Mouse (Mus musculus) heart, embryonic 16.5 days (tissue): ENCODE data around the gene BC028528. TPM values are rescaled to one million over a fixed set of nuclear protein-coding genes. Genes with fewer than 3 reads are reported as not detected.
"Not testable (repeated sequence)": the region's sequence is repeated elsewhere in the genome, so short reads cannot be mapped to it uniquely, and the experiment has no call there.

Experiments
- ATAC-seq: fragments of 200-750 bp; cut with Nextera tagmentation; replicated peaks from 2 replicates; pipeline ENCODE4 v1.8.0; 2017; ENCODE audit warnings: moderate number of reproducible peaks; ENCODE audit not compliant: insufficient read depth, low FRiP score; ENCODE audit errors: extremely low read depth
- H3K27ac ChIP-seq: fragments of 300-500 bp; sonication (generic); 2 replicates; pipeline ENCODE4 v1.5.1; 2014; ENCODE audit warnings: mild to moderate bottlenecking, low read length, control low read depth, moderate library complexity
- H3K27me3 ChIP-seq: fragments of 300-500 bp; sonication (generic); 2 replicates; pipeline ENCODE4 v1.6.1; 2014; ENCODE audit warnings: low read length, mixed read lengths; ENCODE audit not compliant: control insufficient read depth, insufficient read depth
- H3K36me3 ChIP-seq: fragments of 300-500 bp; sonication (generic); 2 replicates; pipeline ENCODE4 v1.6.1; 2014; ENCODE audit not compliant: control insufficient read depth, insufficient read depth
- H3K4me1 ChIP-seq: fragments of 300-500 bp; sonication (generic); 2 replicates; pipeline ENCODE4 v1.6.1; 2014; ENCODE audit warnings: low read length, mixed read lengths; ENCODE audit not compliant: control insufficient read depth, insufficient read depth
- H3K4me2 ChIP-seq: fragments of 300-500 bp; sonication (generic); 2 replicates; pipeline ENCODE4 v1.6.1; 2014; ENCODE audit warnings: low read depth, mild to moderate bottlenecking, control low read depth, low read length
- H3K4me3 ChIP-seq: fragments of 300-500 bp; sonication (generic); 2 replicates; pipeline ENCODE4 v1.5.1; 2014; ENCODE audit warnings: mild to moderate bottlenecking, control low read depth, low read length
- H3K9ac ChIP-seq: fragments of 300-500 bp; sonication (generic); 2 replicates; pipeline ENCODE4 v1.6.1; 2014; ENCODE audit warnings: low read length, control low read depth
- H3K9me3 ChIP-seq: fragments of 300-500 bp; sonication (generic); replicated peaks from 2 replicates; pipeline ENCODE4 v1.6.1; 2016; ENCODE audit warnings: low read length; ENCODE audit not compliant: control insufficient read depth
- WGBS: fragments of 180-500 bp; shearing (Covaris S2); extraction: QIAGEN DNeasy Blood & Tissue Kit; methylation state at CpG from one replicate; pipeline ENCODE4 v1.1.7; 2014; 5-methylcytosine and 5-hydroxymethylcytosine counted together
- polyA plus RNA-seq: library from polyadenylated mRNA; unstranded; fragments of >200 nt; fragmentation: Nextera tagmentation; extraction: Ambion mirVana; gene quantifications from 2 replicates; pipeline ENCODE4 v1.2.1, GENCODE M21; 2015

BC028528 gene
- polyA plus RNA-seq, 1 experiment from 2014 or later = 41.5 TPM

DNA sequence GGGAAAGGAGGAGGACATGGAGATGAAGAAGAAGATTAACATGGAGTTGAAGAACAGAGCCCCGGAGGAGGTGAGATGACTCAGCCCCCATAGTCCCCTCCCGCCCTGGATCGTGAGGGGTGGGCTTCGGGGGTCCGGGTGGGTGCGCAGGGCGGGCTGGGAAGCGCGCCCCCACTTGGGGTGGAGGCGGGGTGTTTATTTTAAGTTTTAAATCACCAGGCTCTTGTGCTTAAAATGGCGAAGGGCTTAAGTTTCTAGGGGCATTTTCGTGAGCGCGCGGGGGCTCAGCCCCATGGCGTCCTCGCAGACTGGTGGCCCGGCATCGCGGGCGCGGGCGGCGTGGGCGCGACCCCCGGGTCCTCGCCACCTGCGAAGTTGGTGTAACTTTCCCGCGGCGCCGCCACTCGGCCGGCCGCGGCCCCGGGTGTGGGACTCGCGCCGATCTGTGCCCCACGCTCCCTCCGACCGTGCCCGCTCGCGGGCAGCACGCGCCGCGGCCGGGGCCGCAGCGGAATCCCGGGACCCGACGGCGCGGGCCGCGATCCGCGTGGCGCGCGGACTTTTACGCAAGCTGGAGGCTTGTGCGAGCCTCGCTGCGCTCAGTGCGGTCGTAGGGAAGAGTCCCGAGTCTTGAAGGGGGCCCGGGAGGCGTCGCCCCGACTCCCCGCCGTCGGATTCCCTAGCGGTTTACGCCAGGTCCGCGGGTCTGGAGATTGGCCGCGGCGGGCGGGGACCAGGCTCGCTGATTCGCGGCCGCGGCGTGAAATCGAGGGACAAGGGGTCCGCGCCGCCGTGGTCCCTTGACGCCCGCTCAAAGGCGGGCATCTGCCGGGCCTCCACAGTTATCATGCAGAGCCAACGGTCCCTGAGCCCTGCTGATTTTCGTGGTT, 38.0 kb upstream of the BC028528 start:
- no peaks in the 10 kb centered on the region for H3K9me3 ChIP-seq
- WGBS = under 1% methylated on average over 103 of the region's 105 CpGs
- peaks cover 10% of the 10 kb centered on the region for H3K36me3 ChIP-seq
- no peaks in the 10 kb centered on the region for H3K27me3 ChIP-seq
- H3K4me3 ChIP-seq = peak overlapping the region; percentile 93
- peaks cover 13% of the 10 kb centered on the region for H3K4me1 ChIP-seq
- H3K9ac ChIP-seq = peak overlapping the region; percentile 98
- peak overlapping the region; percentile 76 for H3K4me2 ChIP-seq
- ATAC-seq = no peak
- peak overlapping the region; percentile 90 for H3K27ac ChIP-seq

DNA sequence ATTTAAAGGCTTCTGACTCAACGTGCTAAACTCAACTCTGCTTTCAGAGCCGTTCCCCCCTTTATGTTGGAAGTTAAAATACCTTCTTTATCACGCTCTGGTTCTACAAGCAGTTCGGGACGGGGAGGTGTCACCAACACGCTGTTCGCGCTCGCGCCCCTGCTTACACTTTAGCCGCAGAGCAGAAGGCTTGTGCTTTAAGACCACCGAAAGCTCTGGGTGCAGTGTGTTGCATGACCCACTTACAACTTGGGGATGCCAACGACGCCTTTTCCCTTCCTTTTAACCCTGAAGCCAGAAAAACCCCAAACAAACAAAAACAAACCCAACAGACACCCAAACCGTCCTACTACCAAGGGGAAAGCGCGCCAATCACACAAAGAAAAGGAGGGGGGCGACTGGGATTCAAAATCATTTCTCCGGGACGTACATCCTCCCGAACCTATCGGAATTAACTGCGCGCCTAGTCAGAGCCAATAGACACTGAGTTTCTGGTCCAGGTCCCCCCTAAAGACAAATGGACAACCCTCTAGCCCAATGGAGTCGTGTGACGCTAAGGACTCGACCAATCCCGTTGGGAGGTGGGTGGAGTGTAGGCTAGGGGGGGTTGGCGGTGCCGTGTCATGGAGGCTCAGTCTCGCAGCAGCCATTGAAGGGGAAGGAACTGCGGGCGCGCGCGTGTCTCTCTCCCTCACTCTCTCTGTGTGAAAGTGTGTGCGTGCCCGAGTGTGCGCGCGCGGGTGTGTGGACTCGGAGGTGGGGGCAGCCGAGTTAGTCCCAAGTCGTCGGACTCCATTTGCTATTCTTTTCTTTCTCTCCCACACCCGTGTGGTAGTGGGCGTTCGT, 37.1 kb upstream of the BC028528 start, which contains the start of gene Anp32e:
Gene Anp32e (plus strand): TSS at position 589 of the 846 bp plus-strand sequence.
- Histone ChIP-seq H3K36me3 (peaks cover 1% of the 10 kb centered on the region; the same call in 1 of the 2 replicates), H3K4me2 (peak within 1 kb of the TSS; percentile 76), H3K4me1 (peaks cover 13% of the 10 kb centered on the region), H3K27ac (peak within 1 kb of the TSS; percentile 90), H3K9ac (peak within 1 kb of the TSS; percentile 98), H3K9me3 (no peaks in the 10 kb centered on the region), H3K4me3 (peak within 1 kb of the TSS; percentile 93), H3K27me3 (no peaks in the 10 kb centered on the region)
- peak; percentile 99 for ATAC-seq
- WGBS = under 1% methylated on average over 49 of the region's 49 CpGs

DNA sequence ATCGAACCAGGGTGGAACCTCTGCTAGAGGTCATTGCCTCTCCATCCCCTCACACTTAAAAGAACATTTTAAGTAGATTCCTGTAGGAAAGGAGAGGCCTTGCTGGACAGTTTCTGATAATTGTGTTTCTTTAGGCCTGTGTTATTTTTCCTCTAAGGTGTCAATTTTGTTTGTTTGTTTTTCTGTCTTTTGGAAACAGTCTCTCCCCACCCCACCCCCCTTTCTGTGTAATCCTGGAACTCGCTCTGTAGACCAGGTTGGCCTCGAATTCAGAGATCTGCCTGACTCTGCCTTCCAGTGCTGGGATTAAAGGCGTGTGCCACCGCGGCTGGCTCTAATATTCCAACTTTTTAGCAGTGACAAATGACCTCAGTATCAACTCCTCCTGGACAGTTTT, 36.5 kb upstream of the BC028528 start:
- H3K4me3 ChIP-seq = peak overlapping the region; percentile 93
- peak overlapping the region; percentile 59 for H3K4me2 ChIP-seq
- 38% methylated on average over 6 of the region's 6 CpGs for WGBS
- H3K36me3 ChIP-seq = no peaks in the 10 kb centered on the region
- peak overlapping the region; percentile 71 for H3K27ac ChIP-seq
- H3K9me3 ChIP-seq = no peaks in the 10 kb centered on the region
- peak overlapping the region; percentile 40 for H3K9ac ChIP-seq
- ATAC-seq = no peak
- no peaks in the 10 kb centered on the region for H3K27me3 ChIP-seq
- peaks cover 13% of the 10 kb centered on the region for H3K4me1 ChIP-seq

DNA sequence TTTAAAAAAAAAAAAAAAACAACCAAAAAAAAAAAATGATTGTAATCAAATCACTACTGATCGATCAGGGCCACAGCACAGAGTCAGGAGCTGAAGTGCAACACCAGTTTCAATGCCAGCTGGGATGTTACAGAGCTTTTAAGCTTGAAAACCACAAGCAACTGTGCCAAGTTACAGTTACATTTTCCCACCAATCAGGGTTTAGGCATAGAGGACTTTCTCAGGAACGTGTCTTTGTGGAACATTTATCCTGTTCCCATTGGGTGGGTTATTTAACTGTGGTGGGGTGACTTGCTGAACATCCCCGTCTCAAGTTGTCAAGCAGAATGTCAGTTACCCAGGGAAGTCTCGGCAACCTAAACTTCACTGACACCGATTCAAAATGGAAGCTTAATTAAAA, 33.3 kb upstream of the BC028528 start:
- H3K4me1 ChIP-seq = no peaks in the 10 kb centered on the region
- no peaks in the 10 kb centered on the region for H3K36me3 ChIP-seq
- no peaks in the 10 kb centered on the region for H3K27me3 ChIP-seq
- H3K9ac ChIP-seq = no peak overlapping the region
- no peak for ATAC-seq
- no peak overlapping the region for H3K4me3 ChIP-seq
- no peak overlapping the region for H3K4me2 ChIP-seq
- H3K9me3 ChIP-seq = no peaks in the 10 kb centered on the region
- no peak overlapping the region; the same call in 1 of the 2 replicates for H3K27ac ChIP-seq
- 75% methylated on average over 5 of the region's 5 CpGs for WGBS

DNA sequence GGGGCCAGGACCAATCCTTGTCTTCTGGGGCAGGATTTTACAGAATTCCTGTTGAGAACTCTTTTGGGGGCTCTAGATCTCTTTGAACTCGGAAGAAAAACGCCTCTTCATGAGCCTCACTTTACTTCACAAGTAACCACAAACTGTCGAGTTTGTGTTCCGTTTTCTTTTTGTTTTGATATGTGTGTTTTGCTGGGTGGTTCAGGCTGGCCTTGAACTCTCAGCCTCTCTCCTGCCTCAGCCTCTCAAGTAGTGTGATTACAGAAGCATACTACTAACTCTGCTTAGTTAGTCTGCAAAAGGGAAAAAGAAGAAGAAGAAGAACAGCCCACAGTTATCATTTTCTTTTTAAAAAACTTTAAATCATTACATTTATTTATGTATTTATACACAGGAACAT, 32.4 kb upstream of the BC028528 start:
- no peaks in the 10 kb centered on the region for H3K36me3 ChIP-seq
- no peak for ATAC-seq
- no peaks in the 10 kb centered on the region for H3K9me3 ChIP-seq
- no peaks in the 10 kb centered on the region for H3K4me1 ChIP-seq
- no peak overlapping the region for H3K4me3 ChIP-seq
- no peaks in the 10 kb centered on the region for H3K27me3 ChIP-seq
- H3K9ac ChIP-seq = no peak overlapping the region
- 54% methylated on average over 4 of the region's 4 CpGs for WGBS
- no peak overlapping the region for H3K4me2 ChIP-seq
- peak overlapping the region; percentile 14; the same call in 1 of the 2 replicates for H3K27ac ChIP-seq

DNA sequence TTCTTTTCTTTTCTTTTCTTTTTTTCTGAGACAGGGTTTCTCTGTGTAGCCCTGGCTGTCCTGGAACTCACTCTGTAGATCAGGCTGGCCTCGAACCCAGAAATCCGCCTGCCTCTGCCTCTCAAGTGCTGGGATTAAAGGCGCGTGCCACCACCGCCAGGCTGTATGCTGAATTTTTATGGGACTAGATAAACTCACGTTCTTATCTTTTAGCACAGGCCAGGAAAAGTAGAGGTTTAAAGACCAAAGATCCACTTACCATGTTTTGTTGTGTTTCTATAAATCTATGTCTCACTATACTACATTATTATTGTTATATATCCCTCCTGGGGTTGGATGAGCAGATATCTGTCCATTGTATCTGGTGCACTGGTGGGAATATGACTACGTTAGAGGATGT, 31.6 kb upstream of the BC028528 start:
- H3K4me3 ChIP-seq, H3K27me3 ChIP-seq, ATAC-seq, H3K9me3 ChIP-seq, H3K36me3 ChIP-seq, H3K4me1 ChIP-seq, H3K4me2 ChIP-seq, H3K9ac ChIP-seq: not testable (repeated sequence)
- peak overlapping the region; percentile 14; the same call in 1 of the 2 replicates for H3K27ac ChIP-seq
- 86% methylated on average over 7 of the region's 7 CpGs for WGBS

DNA sequence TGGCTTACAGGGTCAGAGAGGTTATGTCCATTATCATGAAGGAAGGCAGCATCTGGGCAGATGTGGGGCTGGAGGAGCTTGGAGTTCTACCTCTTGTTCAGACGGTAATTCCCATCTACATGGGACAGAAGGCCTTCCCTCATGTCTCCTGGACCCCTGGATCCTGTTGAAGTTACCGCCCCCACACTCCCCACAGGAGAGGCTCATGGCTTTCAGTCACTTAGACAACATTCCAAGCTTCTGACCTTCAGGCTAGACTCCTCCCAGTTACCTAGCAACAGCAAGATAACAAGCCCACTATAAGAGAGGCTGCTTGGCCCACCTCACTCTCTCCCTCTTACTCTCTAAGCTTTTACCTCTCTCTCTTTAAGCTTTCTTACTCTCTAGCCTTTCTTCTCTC, 28.7 kb upstream of the BC028528 start:
- not testable (repeated sequence) for ATAC-seq, H3K9me3 ChIP-seq
- 49% methylated on average over 2 of the region's 2 CpGs for WGBS

DNA sequence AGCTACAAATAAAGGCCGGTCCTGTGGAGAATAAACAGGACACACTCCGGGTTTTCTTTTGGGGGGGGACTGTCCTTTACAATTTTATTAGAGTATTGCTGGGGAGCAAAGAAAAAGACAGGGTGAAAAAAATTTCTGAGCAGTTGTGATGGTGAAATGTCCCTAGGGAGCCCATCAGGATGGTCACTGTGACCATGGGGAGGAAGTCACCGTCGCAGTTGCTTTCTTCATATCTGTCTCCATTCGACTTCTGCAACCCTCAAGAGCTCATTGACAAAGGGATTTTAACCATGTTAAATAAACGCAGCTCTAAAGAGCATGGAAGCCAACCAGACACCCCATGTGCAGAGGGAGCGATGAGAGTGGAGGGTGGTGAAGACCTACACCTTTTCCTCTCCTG, 25.0 kb upstream of the BC028528 start:
- Histone ChIP-seq H3K27ac (no peak overlapping the region), H3K4me1 (no peaks in the 10 kb centered on the region), H3K9me3 (no peaks in the 10 kb centered on the region), H3K4me2 (no peak overlapping the region), H3K36me3 (no peaks in the 10 kb centered on the region), H3K4me3 (no peak overlapping the region), H3K9ac (no peak overlapping the region), H3K27me3 (no peaks in the 10 kb centered on the region)
- no peak for ATAC-seq
- 62% methylated on average over 7 of the region's 7 CpGs for WGBS

More for the DNA sequence above, 28.7 kb upstream of the BC028528 start:
- not testable (repeated sequence) for H3K4me2 ChIP-seq, H3K27me3 ChIP-seq, H3K4me3 ChIP-seq, H3K4me1 ChIP-seq, H3K9ac ChIP-seq, H3K27ac ChIP-seq, H3K36me3 ChIP-seq

DNA sequence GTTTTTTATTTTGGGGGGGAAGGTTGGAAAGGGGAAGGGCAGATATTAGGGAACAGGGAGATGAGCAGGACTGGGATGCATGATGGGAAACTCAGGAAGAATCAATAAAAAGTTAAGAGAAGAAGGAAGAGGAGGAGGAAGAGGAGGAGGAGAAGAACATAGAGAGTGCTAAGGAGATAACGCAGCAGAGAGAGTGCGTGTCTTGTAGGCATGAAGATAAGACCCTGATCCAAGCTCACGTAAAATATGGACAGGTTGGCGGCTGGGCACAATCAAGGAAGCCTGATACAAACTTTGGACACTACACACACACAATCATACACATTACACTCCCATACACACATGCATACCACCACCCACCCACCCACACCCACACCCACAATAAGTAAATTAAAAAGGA, 22.9 kb upstream of the BC028528 start:
- 61% methylated on average over 4 of the region's 4 CpGs for WGBS
- ATAC-seq = no peak

More for the DNA sequence above, 22.9 kb upstream of the BC028528 start:
- no peaks in the 10 kb centered on the region for H3K36me3 ChIP-seq
- H3K9ac ChIP-seq = no peak overlapping the region
- H3K27ac ChIP-seq = no peak overlapping the region
- no peaks in the 10 kb centered on the region for H3K27me3 ChIP-seq
- H3K4me3 ChIP-seq = no peak overlapping the region
- no peak overlapping the region for H3K4me2 ChIP-seq
- no peaks in the 10 kb centered on the region for H3K9me3 ChIP-seq
- H3K4me1 ChIP-seq = no peaks in the 10 kb centered on the region
